Mouse (Mus musculus) thymus, adult 2 months (tissue): ENCODE results near the gene Baiap2l2. TPM values are rescaled to one million over a fixed set of nuclear protein-coding genes. Genes with fewer than 3 reads are reported as not detected.

Source experiments
- DNase-seq: peaks from one replicate; pipeline ENCODE4 v3.0.0; 2021
- H3K27ac ChIP-seq: fragments of 200-500 bp; 2 replicates; pipeline ENCODE4 v1.5.1; 2012; ENCODE audit warnings: low read length, control low read depth; ENCODE audit not compliant: control insufficient read depth, insufficient read depth
- H3K27me3 ChIP-seq: fragments of 200-500 bp; 2 replicates; pipeline ENCODE4 v1.6.1; 2012; ENCODE audit warnings: mild to moderate bottlenecking, low read length, moderate library complexity, mixed read lengths; ENCODE audit not compliant: control insufficient read depth, insufficient read depth
- H3K36me3 ChIP-seq: fragments of 200-500 bp; 2 replicates; pipeline ENCODE4 v1.6.1; 2012; ENCODE audit warnings: mild to moderate bottlenecking, low read length, moderate library complexity; ENCODE audit not compliant: control insufficient read depth, insufficient read depth
- H3K4me1 ChIP-seq: fragments of 200-500 bp; replicated peaks from 2 replicates; pipeline ENCODE4 v1.6.1; 2012; ENCODE audit warnings: low read length; ENCODE audit not compliant: control insufficient read depth, insufficient read depth
- H3K4me3 ChIP-seq: fragments of 200-500 bp; 2 replicates; pipeline ENCODE4 v1.5.1; 2012; ENCODE audit warnings: mild to moderate bottlenecking, low read length, control low read depth, moderate library complexity; ENCODE audit not compliant: control insufficient read depth, insufficient read depth
- CTCF ChIP-seq: fragments of 200-500 bp; IDR thresholded peaks from 2 replicates; pipeline ENCODE4 v1.5.1; 2012; ENCODE audit warnings: mild to moderate bottlenecking, control low read depth, low read length, moderate library complexity, borderline replicate concordance; ENCODE audit not compliant: control insufficient read depth, poor library complexity, insufficient read depth; ENCODE audit errors: extremely low read depth
- POLR2A ChIP-seq: fragments of 200-500 bp; IDR thresholded peaks from 2 replicates; pipeline ENCODE4 v1.6.1; 2012; ENCODE audit warnings: mild to moderate bottlenecking, low read length, control low read depth, moderate library complexity; ENCODE audit not compliant: control insufficient read depth, poor library complexity, insufficient read depth; ENCODE audit errors: extremely low read depth
- WGBS: fragments of 180-500 bp; shearing (Covaris S2); methylation state at CpG from one replicate; pipeline ENCODE4 v1.1.7; 2018; 5-methylcytosine and 5-hydroxymethylcytosine counted together
- polyA plus RNA-seq: library from polyadenylated mRNA; depleted of rRNA; stranded (reverse); fragments of >200 nt; gene quantifications from 2 replicates; pipeline ENCODE4 v1.2.3, GENCODE M21; 2012; rRNA removed

Gene Baiap2l2
- polyA plus RNA-seq: 0.68 and 2.9 TPM in 2 replicates

DNA sequence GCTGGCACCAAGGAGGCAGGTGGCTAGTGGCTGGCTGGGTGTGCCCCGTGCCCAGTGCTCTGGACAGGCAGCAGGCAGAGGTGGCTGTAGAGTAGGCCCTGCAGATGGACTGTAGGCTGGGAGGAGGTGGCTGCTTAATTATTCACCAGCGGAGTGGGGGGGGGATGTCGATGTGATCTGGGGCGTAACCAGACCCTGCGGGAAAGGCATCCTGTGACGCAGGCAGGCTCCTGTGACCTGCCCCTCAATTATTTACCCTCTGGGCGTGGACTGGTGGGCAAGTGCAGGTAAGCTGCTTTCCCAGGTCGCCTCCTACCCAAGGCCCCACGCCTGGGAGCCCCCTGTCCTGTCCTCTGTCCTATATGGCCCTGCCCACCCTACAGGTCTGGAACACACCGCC is at the start of gene Baiap2l2:
Baiap2l2 (minus strand) TSS at position 139 of the 400 bp plus-strand sequence.
- no peak within 1 kb of the TSS for H3K27ac ChIP-seq
- peaks cover 12% of the 10 kb centered on the region for H3K4me1 ChIP-seq
- TF ChIP-seq CTCF: no peak
- TF ChIP-seq POLR2A: no peak
- no peaks in the 10 kb centered on the region for H3K27me3 ChIP-seq
- H3K36me3 ChIP-seq: 0 out of 2 replicates have a peak, but pooled peaks cover 3% of the 10 kb centered on the region
- DNase-seq: no peak
- no peak within 1 kb of the TSS for H3K4me3 ChIP-seq
- 90% methylated on average over 10 of the region's 10 CpGs for WGBS

DNA sequence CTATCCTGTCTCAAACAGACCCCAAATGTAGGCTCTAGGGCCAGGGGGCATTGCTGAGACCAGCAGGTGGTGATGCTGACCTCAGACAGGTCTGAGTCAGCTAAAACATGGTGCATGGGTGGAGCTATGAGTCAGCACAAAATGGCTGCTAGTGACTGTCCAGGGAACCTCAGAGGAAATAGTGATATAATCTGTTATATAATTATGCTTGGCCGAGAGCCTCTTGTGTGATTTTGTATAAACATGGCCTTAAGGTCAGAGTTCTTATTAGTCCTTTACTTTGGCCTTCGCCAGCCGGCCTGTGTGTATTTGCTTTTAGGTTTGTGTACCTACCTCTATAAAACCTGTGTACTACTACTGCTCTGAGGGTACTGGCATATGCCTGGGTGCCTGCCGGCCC is 48.1 kb upstream of the Baiap2l2 start:
- 88% methylated on average over 4 of the region's 4 CpGs for WGBS
- Histone ChIP-seq H3K36me3 (no peaks in the 10 kb centered on the region), H3K27me3 (no peaks in the 10 kb centered on the region), H3K27ac (no peak overlapping the region), H3K4me3 (no peak overlapping the region), H3K4me1 (no peaks in the 10 kb centered on the region)
- TF ChIP-seq CTCF (no peak), POLR2A (no peak)
- DNase-seq: no peak

DNA sequence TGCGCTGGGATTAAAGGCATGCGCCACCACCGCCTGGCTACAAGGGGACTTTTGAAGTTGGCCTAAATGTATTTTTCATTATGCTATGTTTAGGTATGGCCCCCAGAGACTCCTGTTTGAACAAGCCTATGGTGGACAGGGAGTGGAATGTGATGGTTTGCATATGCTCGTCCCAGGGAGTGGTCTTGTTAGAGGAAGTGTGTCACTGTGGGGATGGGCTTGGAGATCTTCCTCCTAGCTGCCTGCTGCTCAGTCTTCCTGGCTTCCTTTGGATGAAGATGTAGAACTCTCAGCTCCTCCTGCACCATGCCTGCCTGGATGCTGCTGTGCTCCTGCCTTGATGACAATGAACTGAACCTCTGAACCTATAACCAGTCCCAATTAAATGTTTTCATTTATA is 45.2 kb upstream of the Baiap2l2 start:
- Histone ChIP-seq H3K4me1 (peaks cover 17% of the 10 kb centered on the region), H3K4me3 (no peak overlapping the region), H3K27ac (no peak overlapping the region), H3K27me3 (no peaks in the 10 kb centered on the region), H3K36me3 (no peaks in the 10 kb centered on the region)
- no peak for TF ChIP-seq POLR2A
- TF ChIP-seq CTCF: no peak
- WGBS: 86% methylated on average over 4 of the region's 4 CpGs
- DNase-seq: no peak

DNA sequence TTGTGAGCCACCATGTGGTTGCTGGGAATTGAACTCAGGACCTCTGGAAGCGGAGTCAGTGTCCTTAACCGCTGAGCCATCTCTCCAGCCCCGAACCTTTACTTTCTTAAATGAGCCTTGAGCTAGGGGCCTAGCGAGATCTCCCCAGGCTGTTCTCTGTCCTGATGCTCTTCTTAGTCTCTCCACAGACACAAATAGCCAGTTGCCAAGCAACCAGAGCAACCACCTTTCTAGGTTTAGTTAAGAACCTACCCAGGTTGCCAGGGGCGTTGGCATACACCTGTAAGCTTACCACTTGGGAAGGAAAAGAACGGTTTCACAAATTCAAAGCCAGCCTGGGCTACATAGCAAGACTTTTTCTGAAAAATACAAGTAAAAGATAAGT is 44.6 kb upstream of the Baiap2l2 start:
- WGBS: 94% methylated on average over 6 of the region's 6 CpGs
- H3K27ac ChIP-seq: no peak overlapping the region
- H3K36me3 ChIP-seq: no peaks in the 10 kb centered on the region
- TF ChIP-seq POLR2A (no peak), CTCF (no peak)
- H3K4me3 ChIP-seq: no peak overlapping the region
- no peaks in the 10 kb centered on the region for H3K27me3 ChIP-seq
- no peak for DNase-seq
- H3K4me1 ChIP-seq: peaks cover 22% of the 10 kb centered on the region

DNA sequence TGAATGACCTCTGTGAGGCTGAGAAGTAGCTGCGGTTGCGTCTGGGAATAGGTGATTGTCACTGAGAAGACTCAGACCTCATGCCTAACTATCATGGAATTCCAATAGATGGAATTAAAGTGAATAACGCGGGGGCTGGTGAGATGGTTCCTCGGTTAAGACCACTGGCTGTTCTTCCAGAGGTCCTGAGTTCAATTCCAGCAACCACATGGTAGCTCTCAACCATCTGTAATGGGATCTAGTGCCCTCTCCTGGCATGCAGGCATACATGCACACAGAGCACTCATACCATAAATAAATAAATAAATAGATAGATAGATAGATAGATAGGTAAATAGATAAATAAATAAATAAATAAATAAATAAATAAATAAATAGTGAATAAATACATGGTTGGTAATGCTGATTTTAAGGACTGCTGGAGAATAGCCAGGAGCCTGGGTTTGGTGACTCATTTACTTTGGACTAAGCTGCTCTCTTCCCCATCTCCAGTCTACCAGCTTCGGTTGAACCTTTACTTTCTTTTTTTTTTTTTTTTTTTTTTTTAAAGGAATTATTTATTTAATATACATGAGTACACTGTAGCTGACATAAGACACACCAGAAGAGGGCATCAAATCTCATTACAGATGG is 44.1 kb upstream of the Baiap2l2 start:
- WGBS: 97% methylated on average over 6 of the region's 6 CpGs
- no peak for DNase-seq
- no peak overlapping the region for H3K4me3 ChIP-seq

DNA sequence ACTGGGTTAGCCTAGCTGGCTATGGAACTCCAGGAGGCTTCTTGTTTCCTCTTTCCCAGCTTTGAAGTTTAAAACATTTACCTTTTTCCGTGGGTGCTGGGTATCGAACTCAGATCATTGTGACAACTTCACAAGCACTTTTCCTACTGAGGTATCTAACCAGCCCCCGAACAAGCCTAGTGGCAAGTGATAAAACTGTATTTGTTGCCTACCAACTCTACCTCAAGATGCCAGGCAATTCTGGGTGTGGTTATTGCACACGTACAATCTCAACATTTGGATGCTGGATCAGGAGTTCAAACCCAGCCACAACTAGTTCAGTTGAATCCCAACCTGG is 43.6 kb upstream of the Baiap2l2 start:
- Histone ChIP-seq H3K4me3 (no peak overlapping the region), H3K27me3 (no peaks in the 10 kb centered on the region), H3K27ac (no peak overlapping the region), H3K4me1 (peaks cover 33% of the 10 kb centered on the region), H3K36me3 (no peaks in the 10 kb centered on the region)
- WGBS: 72% methylated on average over 4 of the region's 4 CpGs
- no peak for DNase-seq
- TF ChIP-seq CTCF: no peak
- no peak for TF ChIP-seq POLR2A

More for the DNA sequence above, 44.1 kb upstream of the Baiap2l2 start:
- no peak overlapping the region for H3K27ac ChIP-seq
- H3K36me3 ChIP-seq: no peaks in the 10 kb centered on the region
- TF ChIP-seq POLR2A (no peak), CTCF (no peak)
- H3K4me1 ChIP-seq: peaks cover 28% of the 10 kb centered on the region
- no peaks in the 10 kb centered on the region for H3K27me3 ChIP-seq

DNA sequence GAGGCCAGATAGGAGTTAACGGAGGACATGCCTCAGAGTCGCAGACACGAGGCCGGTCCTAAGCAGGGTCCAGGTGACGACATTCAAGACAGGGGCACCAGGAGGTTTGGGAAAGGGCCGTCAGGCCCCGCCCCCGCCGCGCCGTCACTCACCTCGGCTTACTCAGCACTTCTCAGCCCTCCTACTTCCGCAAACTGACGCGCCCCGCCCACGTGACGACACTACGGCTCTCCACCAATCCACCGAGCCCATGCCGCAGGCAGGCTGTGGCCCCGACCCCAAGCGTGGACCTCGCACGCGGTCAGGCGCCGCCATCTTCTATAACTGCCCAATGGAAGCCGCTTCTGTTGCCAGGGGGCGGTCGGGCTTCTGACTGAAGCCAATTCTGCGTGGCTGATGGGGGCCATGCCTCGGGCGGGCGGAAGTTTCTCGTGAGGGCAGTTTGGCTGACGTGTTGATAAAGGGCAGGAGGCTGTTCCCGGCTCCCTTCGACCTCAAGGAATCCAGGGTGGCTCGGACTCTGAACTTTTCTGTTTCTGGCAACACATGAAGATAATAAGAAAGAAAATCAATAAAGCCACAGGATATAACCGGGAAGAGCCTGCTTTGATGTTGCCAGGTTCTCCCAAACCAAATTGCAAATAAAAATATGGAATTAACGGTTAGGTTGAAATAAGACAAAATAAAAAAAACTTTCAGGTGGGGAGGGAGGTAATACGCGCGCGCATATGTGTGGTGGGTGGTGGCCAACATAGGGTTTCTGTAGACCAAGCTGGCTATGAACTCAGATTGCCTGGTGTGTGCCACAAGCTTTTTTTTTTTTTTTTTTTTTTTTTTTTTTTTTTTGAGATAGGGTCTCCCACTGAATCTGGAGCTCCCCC is 43.0 kb upstream of the Baiap2l2 start, which contains the start of gene Pla2g6:
Pla2g6 (minus strand) TSS at position 333 of the 881 bp plus-strand sequence.
- peak within 1 kb of the TSS; percentile 63 for H3K4me3 ChIP-seq
- H3K27me3 ChIP-seq: no peaks in the 10 kb centered on the region
- TF ChIP-seq CTCF (0 out of 2 replicates have a peak, but pooled peaks have one; percentile 35), POLR2A (peak; percentile 77; the same call in 1 of the 2 replicates)
- DNase-seq: peak; percentile 97
- peaks cover 39% of the 10 kb centered on the region for H3K4me1 ChIP-seq
- H3K27ac ChIP-seq: peak within 1 kb of the TSS; percentile 67
- no peaks in the 10 kb centered on the region for H3K36me3 ChIP-seq
- 2% methylated on average over 46 of the region's 46 CpGs for WGBS
